Mouse (Mus musculus): Measurements from ENCODE around the gene Nlrp3. TPM values are rescaled to one million over a fixed set of nuclear protein-coding genes. Genes with fewer than 3 reads are reported as not detected.
A peak's percentile ranks its signal among the peaks of the same experiment; 100 is the strongest.

Gene Nlrp3
- polyA plus RNA-seq (2014; fragmentation: Nextera tagmentation; extraction: Ambion mirVana): 0.12 and 0.32 TPM in 2 replicates

- Histone ChIP-seq H3K9me3 (ENCODE audit: control insufficient read depth, low read length) (no peaks in the 10 kb centered on the region), H3K27me3 (replicated peaks; ENCODE audit: control insufficient read depth, insufficient read depth, low read length) (no peaks in the 10 kb centered on the region), H3K27ac (ENCODE audit: low read depth) (no peak within 1 kb of the TSS), H3K36me3 (ENCODE audit: control insufficient read depth, insufficient read depth, low read length) (no peaks in the 10 kb centered on the region), H3K4me1 (replicated peaks; ENCODE audit: control insufficient read depth, insufficient read depth, low read length) (peaks cover 4% of the 10 kb centered on the region; the same call in 1 of the 2 replicates), H3K4me2 (ENCODE audit: low read length) (no peak within 1 kb of the TSS), H3K4me3 (ENCODE audit: low read depth, low read length) (no peak within 1 kb of the TSS), H3K9ac (ENCODE audit: low read length) (no peak within 1 kb of the TSS)
- ATAC-seq (replicated peaks; ENCODE audit: low FRiP score, low TSS enrichment, low read depth) (no peak), DNase-seq (ENCODE audit: low spot score) (no peak)
- WGBS: 51% methylated on average over 3 of the region's 3 CpGs
Measured at GRCm38 (mm10) chr11:59541324-59541723, at the start of gene Nlrp3. Gene Nlrp3, plus strand, starts transcription at chr11:59541568.

GRCm38 (mm10) chr11:59496672-59497310 lies 44.6 kb upstream of the Nlrp3 start:
- Histone ChIP-seq H3K9ac (ENCODE audit: low read length) (no peak overlapping the region), H3K27ac (ENCODE audit: low read depth) (no peak overlapping the region), H3K4me3 (ENCODE audit: low read depth, low read length) (no peak overlapping the region), H3K27me3 (replicated peaks; ENCODE audit: control insufficient read depth, insufficient read depth, low read length) (no peaks in the 10 kb centered on the region), H3K4me2 (ENCODE audit: low read length) (no peak overlapping the region), H3K36me3 (ENCODE audit: control insufficient read depth, insufficient read depth, low read length) (peaks cover 99% of the 10 kb centered on the region), H3K9me3 (ENCODE audit: control insufficient read depth, low read length) (peaks cover 2% of the 10 kb centered on the region; the same call in 1 of the 2 replicates), H3K4me1 (replicated peaks; ENCODE audit: control insufficient read depth, insufficient read depth, low read length) (no peaks in the 10 kb centered on the region)
- DNase-seq (ENCODE audit: low spot score) (no peak), ATAC-seq (replicated peaks; ENCODE audit: low FRiP score, low TSS enrichment, low read depth) (no peak)
- 90% methylated on average over 6 of the region's 6 CpGs for WGBS

DNA sequence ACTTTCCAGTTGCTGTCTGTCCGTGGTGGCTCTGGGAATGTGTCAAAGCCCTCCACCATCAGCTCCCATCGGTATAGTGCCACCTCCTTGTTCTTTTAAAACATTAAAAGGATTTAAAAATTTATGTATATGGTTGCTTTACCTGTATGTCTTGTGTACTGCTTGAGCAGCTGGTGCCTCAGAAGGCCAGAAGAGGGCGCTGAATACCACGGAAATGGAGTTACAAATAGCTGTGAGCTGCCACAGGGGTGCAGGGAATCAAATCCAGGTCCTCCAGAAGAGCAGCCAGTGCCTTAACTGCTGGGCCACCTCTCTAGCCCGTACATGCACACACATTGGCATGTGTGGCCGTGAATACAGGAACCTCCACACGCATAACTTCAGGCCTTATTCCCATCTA lies 43.6 kb upstream of the Nlrp3 start:
- no peak overlapping the region for H3K9ac ChIP-seq (ENCODE audit: low read length)
- WGBS: 90% methylated on average over 7 of the region's 7 CpGs
- H3K27ac ChIP-seq (ENCODE audit: low read depth): no peak overlapping the region
- ATAC-seq (replicated peaks; ENCODE audit: low FRiP score, low TSS enrichment, low read depth) (no peak), DNase-seq (ENCODE audit: low spot score) (no peak)
- H3K4me1 ChIP-seq (replicated peaks; ENCODE audit: control insufficient read depth, insufficient read depth, low read length): no peaks in the 10 kb centered on the region
- no peak overlapping the region for H3K4me2 ChIP-seq (ENCODE audit: low read length)
- H3K9me3 ChIP-seq (ENCODE audit: control insufficient read depth, low read length): peaks cover 2% of the 10 kb centered on the region; the same call in 1 of the 2 replicates
- no peak overlapping the region for H3K4me3 ChIP-seq (ENCODE audit: low read depth, low read length)
- no peaks in the 10 kb centered on the region for H3K27me3 ChIP-seq (replicated peaks; ENCODE audit: control insufficient read depth, insufficient read depth, low read length)
- peaks cover 99% of the 10 kb centered on the region for H3K36me3 ChIP-seq (ENCODE audit: control insufficient read depth, insufficient read depth, low read length)

- DNase-seq (ENCODE audit: low spot score) (no peak), ATAC-seq (replicated peaks; ENCODE audit: low FRiP score, low TSS enrichment, low read depth) (no peak)
- peaks cover 2% of the 10 kb centered on the region; the same call in 1 of the 2 replicates for H3K9me3 ChIP-seq (ENCODE audit: control insufficient read depth, low read length)
- 94% methylated on average over 5 of the region's 5 CpGs for WGBS
- no peaks in the 10 kb centered on the region for H3K27me3 ChIP-seq (replicated peaks; ENCODE audit: control insufficient read depth, insufficient read depth, low read length)
- H3K27ac ChIP-seq (ENCODE audit: low read depth): no peak overlapping the region
- H3K4me3 ChIP-seq (ENCODE audit: low read depth, low read length): no peak overlapping the region
- peaks cover 70% of the 10 kb centered on the region for H3K36me3 ChIP-seq (ENCODE audit: control insufficient read depth, insufficient read depth, low read length)
- no peak overlapping the region for H3K9ac ChIP-seq (ENCODE audit: low read length)
- H3K4me1 ChIP-seq (replicated peaks; ENCODE audit: control insufficient read depth, insufficient read depth, low read length): peaks cover 9% of the 10 kb centered on the region
- no peak overlapping the region for H3K4me2 ChIP-seq (ENCODE audit: low read length)
Measured at GRCm38 (mm10) chr11:59501978-59502700, 39.2 kb upstream of the Nlrp3 start.

DNA sequence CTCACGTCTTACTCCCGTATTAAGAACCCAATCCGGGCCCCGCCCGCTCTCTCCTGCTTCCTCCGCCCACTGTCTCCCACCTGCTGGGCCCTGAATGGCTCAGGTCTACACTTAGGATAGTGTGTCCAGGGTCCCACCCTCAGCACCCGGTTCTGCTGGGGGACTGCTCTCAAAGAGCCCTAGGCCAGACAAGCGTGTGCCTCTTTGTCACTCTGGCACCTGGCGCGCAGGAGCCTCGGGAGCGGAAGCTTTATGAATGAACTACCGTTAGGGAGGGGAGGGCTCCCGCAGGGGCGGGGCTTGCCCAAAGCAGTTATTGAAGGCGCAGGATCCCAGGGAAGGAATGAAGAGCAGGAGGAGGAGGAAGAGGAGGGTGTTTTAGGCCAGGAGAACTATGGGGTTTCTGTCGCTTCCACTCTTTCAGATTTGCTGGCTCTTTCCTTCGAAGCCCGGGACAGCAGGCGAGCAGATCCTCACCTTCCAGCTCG lies 36.0 kb upstream of the Nlrp3 start:
- Histone ChIP-seq H3K9me3 (ENCODE audit: control insufficient read depth, low read length) (no peaks in the 10 kb centered on the region), H3K27ac (ENCODE audit: low read depth) (peak overlapping the region; percentile 97), H3K4me3 (ENCODE audit: low read depth, low read length) (peak overlapping the region; percentile 90), H3K27me3 (replicated peaks; ENCODE audit: control insufficient read depth, insufficient read depth, low read length) (no peaks in the 10 kb centered on the region), H3K4me2 (ENCODE audit: low read length) (peak overlapping the region; percentile 93), H3K9ac (ENCODE audit: low read length) (peak overlapping the region; percentile 90), H3K4me1 (replicated peaks; ENCODE audit: control insufficient read depth, insufficient read depth, low read length) (peaks cover 12% of the 10 kb centered on the region), H3K36me3 (ENCODE audit: control insufficient read depth, insufficient read depth, low read length) (peaks cover 40% of the 10 kb centered on the region)
- peak; percentile 83 for DNase-seq (ENCODE audit: low spot score)
- under 1% methylated on average over 21 of the region's 21 CpGs for WGBS
- ATAC-seq (replicated peaks; ENCODE audit: low FRiP score, low TSS enrichment, low read depth): peak; percentile 44

DNA sequence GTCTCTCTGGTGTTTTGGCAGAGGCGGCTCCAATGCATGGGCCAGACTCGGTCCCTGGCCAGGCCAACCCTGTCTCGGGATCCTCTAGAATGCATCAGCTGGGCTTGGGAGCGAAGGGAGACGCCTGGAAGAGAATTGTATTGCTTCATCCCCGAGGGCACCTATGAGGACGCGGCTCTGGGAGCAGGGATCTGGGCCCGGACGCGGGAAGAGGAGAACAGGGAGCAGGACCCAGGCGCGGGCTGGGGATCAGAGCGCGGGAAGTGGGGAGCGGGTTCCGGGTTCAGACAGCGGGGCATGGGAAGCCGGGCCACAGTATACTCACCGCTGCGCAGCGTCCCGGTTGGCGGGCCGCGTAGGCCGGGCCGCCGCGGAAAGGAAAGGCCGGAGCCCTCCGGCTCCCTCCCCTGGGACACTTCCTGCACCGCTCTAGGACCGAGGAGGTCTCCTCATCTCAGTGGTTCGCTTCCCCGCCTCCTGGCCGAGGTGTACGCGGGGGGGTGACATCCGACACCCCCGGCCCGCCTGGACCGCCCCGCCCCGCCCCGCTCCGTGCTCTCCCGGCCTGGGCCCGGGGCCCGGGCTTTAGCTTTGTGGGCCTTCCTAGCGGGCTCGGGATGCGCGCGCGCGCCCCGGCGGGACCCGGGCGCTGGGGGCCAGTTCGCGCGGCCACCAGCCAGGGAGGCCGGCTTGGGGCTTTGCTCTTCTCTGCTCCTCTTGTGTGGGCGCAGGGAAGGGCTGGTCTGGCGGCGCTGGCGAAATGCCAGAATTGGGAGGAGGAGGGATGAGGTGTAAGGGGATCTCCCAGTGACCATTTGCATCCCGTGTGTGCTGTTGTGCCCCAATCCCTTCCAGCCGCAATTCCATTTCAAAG lies 35.3 kb upstream of the Nlrp3 start:
- Histone ChIP-seq H3K9me3 (ENCODE audit: control insufficient read depth, low read length) (no peaks in the 10 kb centered on the region), H3K36me3 (ENCODE audit: control insufficient read depth, insufficient read depth, low read length) (peaks cover 39% of the 10 kb centered on the region), H3K4me3 (ENCODE audit: low read depth, low read length) (peak overlapping the region; percentile 90), H3K27me3 (replicated peaks; ENCODE audit: control insufficient read depth, insufficient read depth, low read length) (no peaks in the 10 kb centered on the region), H3K4me1 (replicated peaks; ENCODE audit: control insufficient read depth, insufficient read depth, low read length) (peaks cover 12% of the 10 kb centered on the region), H3K9ac (ENCODE audit: low read length) (peak overlapping the region; percentile 90), H3K4me2 (ENCODE audit: low read length) (peak overlapping the region; percentile 93), H3K27ac (ENCODE audit: low read depth) (peak overlapping the region; percentile 97)
- ATAC-seq (replicated peaks; ENCODE audit: low FRiP score, low TSS enrichment, low read depth): peak; percentile 93
- peak; percentile 95 for DNase-seq (ENCODE audit: low spot score)
- under 1% methylated on average over 66 of the region's 71 CpGs for WGBS

DNA sequence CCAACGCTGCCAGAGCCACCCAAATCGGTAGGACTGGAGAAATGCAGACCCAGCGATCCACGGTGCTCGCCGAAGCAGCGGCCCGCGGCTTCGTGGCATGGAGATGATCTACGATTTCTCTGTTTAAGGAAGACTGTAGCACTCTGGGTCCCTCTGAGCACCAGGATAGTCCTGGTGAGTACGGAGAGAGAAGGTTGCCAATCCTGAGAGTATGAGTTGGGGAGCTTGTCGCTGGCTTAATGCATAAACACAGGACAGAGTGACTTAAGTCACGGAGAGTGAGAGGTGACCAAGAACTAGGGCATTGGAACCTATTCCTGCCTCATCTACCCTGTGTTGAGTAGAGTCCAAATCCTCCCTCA lies 34.7 kb upstream of the Nlrp3 start:
- peak; percentile 34 for ATAC-seq (replicated peaks; ENCODE audit: low FRiP score, low TSS enrichment, low read depth)
- under 1% methylated on average over 14 of the region's 14 CpGs for WGBS

DNA sequence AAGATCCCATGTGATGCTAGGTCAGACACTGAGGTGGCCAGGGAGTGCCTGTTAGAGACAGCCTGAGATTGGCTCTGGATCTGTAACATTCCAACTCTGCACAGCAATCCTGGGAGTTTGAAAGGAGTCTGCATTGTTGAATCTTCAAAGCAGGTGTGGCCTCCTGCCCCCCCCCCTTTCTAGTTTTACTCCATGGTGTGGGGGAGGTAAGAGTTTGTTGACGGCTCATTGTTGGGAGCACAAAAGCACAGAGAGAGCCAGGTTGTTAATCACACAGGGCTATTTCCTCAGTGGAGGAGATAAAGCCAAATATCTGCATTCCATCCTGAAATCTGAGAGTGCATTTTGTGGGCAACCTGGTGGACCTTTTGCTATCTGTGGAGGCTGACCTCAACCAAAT lies 29.8 kb upstream of the Nlrp3 start:
- Histone ChIP-seq H3K4me1 (replicated peaks; ENCODE audit: control insufficient read depth, insufficient read depth, low read length) (peaks cover 5% of the 10 kb centered on the region; the same call in 1 of the 2 replicates), H3K4me2 (ENCODE audit: low read length) (no peak overlapping the region), H3K9ac (ENCODE audit: low read length) (no peak overlapping the region), H3K27ac (ENCODE audit: low read depth) (no peak overlapping the region), H3K9me3 (ENCODE audit: control insufficient read depth, low read length) (no peaks in the 10 kb centered on the region), H3K4me3 (ENCODE audit: low read depth, low read length) (no peak overlapping the region), H3K36me3 (ENCODE audit: control insufficient read depth, insufficient read depth, low read length) (peaks cover 9% of the 10 kb centered on the region), H3K27me3 (replicated peaks; ENCODE audit: control insufficient read depth, insufficient read depth, low read length) (no peaks in the 10 kb centered on the region)
- DNase-seq (ENCODE audit: low spot score) (no peak), ATAC-seq (replicated peaks; ENCODE audit: low FRiP score, low TSS enrichment, low read depth) (no peak)
- WGBS: 55% methylated on average over 1 of the region's 1 CpGs

More for the DNA sequence above, 34.7 kb upstream of the Nlrp3 start:
- Histone ChIP-seq H3K36me3 (ENCODE audit: control insufficient read depth, insufficient read depth, low read length) (peaks cover 34% of the 10 kb centered on the region), H3K27me3 (replicated peaks; ENCODE audit: control insufficient read depth, insufficient read depth, low read length) (no peaks in the 10 kb centered on the region), H3K9me3 (ENCODE audit: control insufficient read depth, low read length) (no peaks in the 10 kb centered on the region), H3K9ac (ENCODE audit: low read length) (peak overlapping the region; percentile 90), H3K4me3 (ENCODE audit: low read depth, low read length) (peak overlapping the region; percentile 90), H3K4me1 (replicated peaks; ENCODE audit: control insufficient read depth, insufficient read depth, low read length) (peaks cover 12% of the 10 kb centered on the region), H3K4me2 (ENCODE audit: low read length) (peak overlapping the region; percentile 93), H3K27ac (ENCODE audit: low read depth) (peak overlapping the region; percentile 97)
- DNase-seq (ENCODE audit: low spot score): no peak
